Mouse (Mus musculus): ENCODE measurements at regions not wholly inside any gene's neighbourhood (a gene's known extent, or its start where the extent isn't known, plus 50 kb on each side); places are given as distances from the start of the nearest gene placed in this dataset.

DNA sequence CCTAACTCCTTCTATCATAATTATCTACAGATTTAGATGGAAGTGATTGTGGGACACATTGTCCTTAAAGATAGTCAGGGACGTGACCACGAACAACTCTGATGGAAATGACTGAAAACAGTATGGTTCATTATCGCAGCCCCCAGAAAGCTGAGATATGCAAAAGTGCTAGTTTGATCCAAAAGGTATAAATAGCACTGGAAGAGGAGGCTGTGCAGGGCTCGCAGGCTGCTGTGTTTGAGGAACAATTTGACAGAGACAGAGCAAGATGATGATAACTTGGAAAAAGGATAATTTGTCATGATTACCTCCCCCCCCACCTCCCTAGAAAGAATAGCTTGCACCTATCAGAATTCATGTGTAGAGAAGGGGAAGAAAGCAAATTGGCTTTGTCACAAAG lies 238.5 kb downstream of the Tmem38b start:
- H3K4me3 ChIP-seq, result no peak overlapping the region
- H3K27me3 ChIP-seq, result no peaks in the 10 kb centered on the region
- no peak overlapping the region for H3K9ac ChIP-seq
- H3K36me3 ChIP-seq, result no peaks in the 10 kb centered on the region
- ATAC-seq (ENCODE audit: insufficient number of reproducible peaks, insufficient read depth, low FRiP score, low TSS enrichment), result no peak
- H3K27ac ChIP-seq, result no peak overlapping the region
- no peaks in the 10 kb centered on the region for H3K4me1 ChIP-seq
- no peak overlapping the region for H3K4me2 ChIP-seq (replicated peaks)
- 0 out of 2 replicates have a peak, but pooled peaks cover 4% of the 10 kb centered on the region for H3K9me3 ChIP-seq
- 83% methylated on average over 4 of the region's 4 CpGs for WGBS

DNA sequence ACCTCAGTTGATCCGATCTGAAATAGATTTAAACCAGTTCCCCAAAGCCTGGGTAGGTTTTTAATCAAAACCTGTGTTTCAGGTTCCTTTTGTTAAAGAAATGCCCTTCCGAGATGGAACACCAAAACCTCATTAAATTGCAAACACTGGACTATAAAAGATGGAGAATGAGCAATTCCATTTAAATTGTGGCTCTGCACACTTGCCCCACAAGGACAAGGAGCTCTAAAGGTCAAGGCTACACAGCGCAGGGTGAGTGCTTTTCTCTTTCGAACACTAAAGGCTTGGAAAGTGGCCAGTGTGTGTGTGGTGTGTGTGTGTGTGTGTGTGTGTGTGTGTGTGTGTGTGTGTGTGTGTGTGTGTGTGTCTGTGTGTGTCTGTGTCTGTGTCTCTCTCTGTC lies 246.1 kb downstream of the Tmem38b start:
- H3K9me3 ChIP-seq, result peaks cover 17% of the 10 kb centered on the region
- H3K4me3 ChIP-seq, result no peak overlapping the region
- no peaks in the 10 kb centered on the region for H3K4me1 ChIP-seq
- 73% methylated on average over 4 of the region's 4 CpGs for WGBS
- no peak overlapping the region for H3K9ac ChIP-seq
- no peaks in the 10 kb centered on the region for H3K27me3 ChIP-seq
- H3K4me2 ChIP-seq (replicated peaks), result no peak overlapping the region
- H3K27ac ChIP-seq, result no peak overlapping the region
- H3K36me3 ChIP-seq, result no peaks in the 10 kb centered on the region
- ATAC-seq (ENCODE audit: insufficient number of reproducible peaks, insufficient read depth, low FRiP score, low TSS enrichment), result no peak

DNA sequence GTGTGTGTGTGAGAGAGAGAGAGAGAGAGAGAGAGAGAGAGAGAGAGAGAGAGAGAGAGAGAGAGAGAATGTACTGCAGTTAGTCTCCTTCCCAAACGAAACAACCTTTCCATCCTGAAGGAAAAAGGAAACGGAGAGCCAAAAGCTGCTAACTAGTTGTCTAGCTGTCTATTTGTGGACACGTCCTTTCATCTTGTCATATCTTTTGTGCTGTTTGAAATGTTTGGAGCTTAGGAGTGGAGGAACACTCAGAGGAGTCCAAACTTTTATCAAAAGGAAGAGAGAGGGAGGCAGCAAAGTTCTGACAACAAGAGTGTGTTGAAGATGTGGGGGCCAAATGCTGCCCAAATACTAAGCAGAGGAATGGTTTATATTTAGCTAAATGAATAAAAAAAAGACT lies 246.6 kb downstream of the Tmem38b start:
- Histone ChIP-seq H3K9me3 (peaks cover 17% of the 10 kb centered on the region), H3K9ac (no peak overlapping the region), H3K4me1 (no peaks in the 10 kb centered on the region), H3K4me2 (replicated peaks) (no peak overlapping the region), H3K27me3 (no peaks in the 10 kb centered on the region), H3K4me3 (no peak overlapping the region), H3K36me3 (no peaks in the 10 kb centered on the region), H3K27ac (no peak overlapping the region)
- no peak for ATAC-seq (ENCODE audit: insufficient number of reproducible peaks, insufficient read depth, low FRiP score, low TSS enrichment)
- WGBS, result 46% methylated on average over 3 of the region's 3 CpGs

DNA sequence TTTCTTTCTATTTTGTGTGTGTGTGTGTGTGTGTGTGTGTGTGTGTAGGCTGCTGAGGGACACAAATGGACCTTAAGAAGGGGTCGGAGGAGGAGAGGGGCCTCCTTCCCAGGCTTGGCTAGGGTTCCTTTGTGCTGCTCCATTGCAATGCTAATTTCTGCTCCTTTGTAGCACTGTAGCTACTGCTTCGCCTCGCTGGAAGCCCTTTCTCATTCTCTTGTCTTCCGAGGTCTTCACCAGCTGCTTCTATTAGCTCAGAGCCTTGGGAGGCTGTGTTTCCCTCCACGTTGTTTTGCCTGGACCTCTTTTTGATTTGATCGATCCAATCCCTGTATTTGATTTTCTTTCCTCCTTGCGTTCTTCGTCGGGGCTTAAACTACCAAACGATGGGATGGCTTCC lies 247.1 kb downstream of the Tmem38b start:
- Histone ChIP-seq H3K27ac (no peak overlapping the region), H3K9me3 (peaks cover 17% of the 10 kb centered on the region), H3K4me2 (replicated peaks) (no peak overlapping the region), H3K27me3 (no peaks in the 10 kb centered on the region), H3K4me3 (no peak overlapping the region), H3K4me1 (no peaks in the 10 kb centered on the region), H3K36me3 (no peaks in the 10 kb centered on the region), H3K9ac (no peak overlapping the region)
- no peak for ATAC-seq (ENCODE audit: insufficient number of reproducible peaks, insufficient read depth, low FRiP score, low TSS enrichment)
- WGBS, result 23% methylated on average over 10 of the region's 10 CpGs

DNA sequence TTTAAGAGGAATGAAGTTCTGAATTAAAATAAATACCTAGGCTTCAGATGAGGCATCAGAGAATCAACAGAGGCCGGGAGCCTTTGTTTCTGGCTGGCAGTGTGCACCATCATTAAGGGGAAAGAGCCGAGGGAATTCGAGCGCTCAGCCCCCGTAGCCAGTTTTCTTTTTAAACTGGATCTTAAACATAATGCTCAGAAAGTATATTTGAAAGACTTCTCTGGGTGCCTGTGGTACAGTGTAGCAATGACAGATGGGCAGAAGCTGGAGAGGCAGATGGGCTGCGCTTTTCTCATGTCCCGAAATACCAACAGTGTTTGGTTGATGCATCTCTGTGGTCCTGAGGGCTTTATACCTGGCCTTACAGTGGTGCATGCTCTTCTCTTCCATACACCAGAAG lies 247.6 kb downstream of the Tmem38b start:
- no peak overlapping the region for H3K27ac ChIP-seq
- H3K4me3 ChIP-seq, result no peak overlapping the region
- no peak for ATAC-seq (ENCODE audit: insufficient number of reproducible peaks, insufficient read depth, low FRiP score, low TSS enrichment)
- no peaks in the 10 kb centered on the region for H3K36me3 ChIP-seq
- no peak overlapping the region for H3K9ac ChIP-seq
- 57% methylated on average over 7 of the region's 7 CpGs for WGBS
- no peak overlapping the region for H3K4me2 ChIP-seq (replicated peaks)
- no peaks in the 10 kb centered on the region for H3K4me1 ChIP-seq
- no peaks in the 10 kb centered on the region for H3K27me3 ChIP-seq
- H3K9me3 ChIP-seq, result peaks cover 17% of the 10 kb centered on the region

GRCm38 (mm10) chr4:54074226-54074625 lies 248.4 kb downstream of the Tmem38b start:
- Histone ChIP-seq H3K27me3 (no peaks in the 10 kb centered on the region), H3K27ac (no peak overlapping the region), H3K4me3 (no peak overlapping the region), H3K4me2 (replicated peaks) (no peak overlapping the region), H3K4me1 (no peaks in the 10 kb centered on the region), H3K9me3 (peaks cover 14% of the 10 kb centered on the region), H3K9ac (no peak overlapping the region), H3K36me3 (no peaks in the 10 kb centered on the region)
- 56% methylated on average over 5 of the region's 5 CpGs for WGBS
- no peak for ATAC-seq (ENCODE audit: insufficient number of reproducible peaks, insufficient read depth, low FRiP score, low TSS enrichment)

DNA sequence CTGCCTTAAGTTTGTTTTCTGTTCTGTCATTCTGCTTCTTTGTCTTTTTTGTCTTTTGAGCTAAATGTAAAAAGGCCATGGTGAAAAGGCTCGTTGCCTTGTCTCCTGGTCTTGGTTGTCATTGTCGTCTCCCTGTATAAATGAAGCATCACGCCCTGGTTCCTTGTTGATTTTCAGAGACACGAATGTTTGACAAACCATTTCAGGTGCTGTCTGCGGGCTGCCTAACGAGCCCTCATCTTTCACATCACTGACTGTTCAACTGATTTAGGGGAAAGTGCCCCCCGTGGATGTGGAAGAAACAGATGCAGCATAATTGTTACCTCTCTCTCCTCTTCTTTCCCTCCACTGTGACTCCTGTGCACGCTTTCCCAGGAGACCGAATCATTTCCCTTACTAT lies 254.7 kb downstream of the Tmem38b start:
- no peak overlapping the region for H3K4me2 ChIP-seq (replicated peaks)
- no peaks in the 10 kb centered on the region for H3K4me1 ChIP-seq
- H3K9me3 ChIP-seq, result no peaks in the 10 kb centered on the region
- no peak for ATAC-seq (ENCODE audit: insufficient number of reproducible peaks, insufficient read depth, low FRiP score, low TSS enrichment)
- H3K27ac ChIP-seq, result no peak overlapping the region
- WGBS, result 74% methylated on average over 9 of the region's 9 CpGs
- no peaks in the 10 kb centered on the region for H3K36me3 ChIP-seq
- no peak overlapping the region for H3K4me3 ChIP-seq
- no peak overlapping the region for H3K9ac ChIP-seq
- no peaks in the 10 kb centered on the region for H3K27me3 ChIP-seq

DNA sequence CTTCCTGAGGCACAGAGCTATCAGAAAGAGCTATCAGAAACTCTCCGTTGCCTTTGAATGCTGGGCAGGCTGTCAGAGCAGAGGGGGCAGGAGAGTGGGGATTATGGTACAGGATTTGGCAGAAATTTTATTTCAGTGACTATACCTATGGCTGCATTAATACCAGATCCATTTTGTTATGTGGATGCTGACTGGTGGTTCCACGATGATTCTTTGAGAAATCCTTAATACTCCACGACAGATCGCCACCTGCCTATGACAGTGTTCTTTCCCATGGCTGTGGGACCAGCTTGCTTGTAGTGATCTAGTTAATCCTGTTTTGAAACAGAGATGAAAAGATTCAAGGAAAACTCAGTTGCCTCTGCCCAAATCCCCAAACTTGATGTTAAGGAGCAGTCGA lies 255.6 kb downstream of the Tmem38b start:
- H3K9me3 ChIP-seq, result no peaks in the 10 kb centered on the region
- ATAC-seq (ENCODE audit: insufficient number of reproducible peaks, insufficient read depth, low FRiP score, low TSS enrichment), result no peak
- H3K27me3 ChIP-seq, result no peaks in the 10 kb centered on the region
- H3K36me3 ChIP-seq, result no peaks in the 10 kb centered on the region
- WGBS, result 81% methylated on average over 5 of the region's 5 CpGs
- no peak overlapping the region for H3K9ac ChIP-seq
- H3K27ac ChIP-seq, result no peak overlapping the region
- no peak overlapping the region for H3K4me3 ChIP-seq
- H3K4me2 ChIP-seq (replicated peaks), result no peak overlapping the region
- no peaks in the 10 kb centered on the region for H3K4me1 ChIP-seq

DNA sequence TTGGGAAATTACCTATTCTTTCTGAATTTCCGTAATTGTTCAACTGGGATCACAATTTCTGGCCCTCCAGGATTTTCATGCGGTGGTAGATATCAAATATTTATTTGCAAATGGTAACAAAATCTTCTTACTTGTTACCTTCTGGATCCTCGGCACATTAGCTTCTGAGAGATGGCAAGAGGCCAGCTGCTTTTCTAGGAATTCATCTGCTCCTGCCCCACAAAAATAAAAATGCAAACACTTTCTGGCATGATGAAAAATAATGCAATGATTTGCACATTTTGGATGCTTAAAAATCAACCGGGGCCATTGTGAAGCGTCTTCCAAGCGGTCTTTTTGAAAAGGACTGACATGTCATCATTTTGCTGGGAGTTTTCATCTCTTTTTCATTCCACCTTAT lies 258.9 kb downstream of the Tmem38b start:
- no peak overlapping the region for H3K9ac ChIP-seq
- H3K4me1 ChIP-seq, result no peaks in the 10 kb centered on the region
- no peak overlapping the region for H3K4me2 ChIP-seq (replicated peaks)
- no peak overlapping the region for H3K4me3 ChIP-seq
- no peak overlapping the region for H3K27ac ChIP-seq
- 87% methylated on average over 6 of the region's 6 CpGs for WGBS
- no peaks in the 10 kb centered on the region for H3K27me3 ChIP-seq
- ATAC-seq (ENCODE audit: insufficient number of reproducible peaks, insufficient read depth, low FRiP score, low TSS enrichment), result no peak
- no peaks in the 10 kb centered on the region for H3K36me3 ChIP-seq
- H3K9me3 ChIP-seq, result no peaks in the 10 kb centered on the region

DNA sequence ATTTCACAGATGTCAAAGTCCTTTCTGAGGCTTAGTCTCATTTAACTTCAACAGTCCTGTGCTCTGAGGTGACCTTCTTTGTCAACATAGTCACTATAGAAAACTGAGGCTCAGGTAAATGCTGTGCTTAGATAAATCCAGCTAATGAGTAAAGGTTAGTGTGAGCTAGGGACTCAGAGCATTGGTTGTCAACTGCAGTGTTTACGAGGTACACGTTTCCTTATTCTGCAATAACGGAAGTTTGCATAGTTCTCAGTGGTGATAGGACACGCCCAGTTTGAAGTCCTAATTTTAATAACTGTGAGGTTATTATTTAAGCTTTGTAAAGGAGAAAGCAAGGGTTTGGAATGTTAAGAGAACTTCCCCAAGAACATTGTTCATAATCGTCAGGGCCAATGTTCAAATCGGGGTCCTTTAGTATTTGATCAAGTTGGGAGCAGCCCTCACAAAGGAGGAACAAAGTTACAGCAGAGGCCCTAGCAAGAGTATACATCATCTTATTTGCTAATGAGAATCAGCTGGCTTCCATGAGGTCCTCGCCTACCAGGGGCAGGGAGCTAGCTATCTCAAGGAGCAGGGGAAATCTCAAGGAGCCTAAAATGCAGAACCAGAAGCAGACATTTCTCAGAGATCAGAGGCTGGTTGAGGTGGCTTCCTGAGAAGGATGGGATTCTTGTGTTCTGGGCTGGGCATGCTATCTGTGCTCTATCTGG lies 268.6 kb downstream of the Tmem38b start:
- no peak for ATAC-seq (ENCODE audit: insufficient number of reproducible peaks, insufficient read depth, low FRiP score, low TSS enrichment)

GRCm38 (mm10) chr4:54095200-54095930 lies 269.5 kb downstream of the Tmem38b start:
- WGBS, result 18% methylated on average over 4 of the region's 4 CpGs
- Histone ChIP-seq H3K4me1 (0 out of 2 replicates have a peak, but pooled peaks cover 6% of the 10 kb centered on the region), H3K9me3 (no peaks in the 10 kb centered on the region), H3K4me2 (replicated peaks) (no peak overlapping the region), H3K36me3 (no peaks in the 10 kb centered on the region), H3K27me3 (no peaks in the 10 kb centered on the region), H3K4me3 (no peak overlapping the region), H3K9ac (no peak overlapping the region), H3K27ac (peak overlapping the region; percentile 88)
- no peak for ATAC-seq (ENCODE audit: insufficient number of reproducible peaks, insufficient read depth, low FRiP score, low TSS enrichment)

More for the DNA sequence above, 268.6 kb downstream of the Tmem38b start:
- Histone ChIP-seq H3K9ac (no peak overlapping the region), H3K27ac (peak overlapping the region; percentile 88), H3K9me3 (no peaks in the 10 kb centered on the region), H3K27me3 (no peaks in the 10 kb centered on the region), H3K4me3 (no peak overlapping the region), H3K4me1 (0 out of 2 replicates have a peak, but pooled peaks cover 6% of the 10 kb centered on the region), H3K4me2 (replicated peaks) (no peak overlapping the region), H3K36me3 (no peaks in the 10 kb centered on the region)
- 72% methylated on average over 7 of the region's 7 CpGs for WGBS

DNA sequence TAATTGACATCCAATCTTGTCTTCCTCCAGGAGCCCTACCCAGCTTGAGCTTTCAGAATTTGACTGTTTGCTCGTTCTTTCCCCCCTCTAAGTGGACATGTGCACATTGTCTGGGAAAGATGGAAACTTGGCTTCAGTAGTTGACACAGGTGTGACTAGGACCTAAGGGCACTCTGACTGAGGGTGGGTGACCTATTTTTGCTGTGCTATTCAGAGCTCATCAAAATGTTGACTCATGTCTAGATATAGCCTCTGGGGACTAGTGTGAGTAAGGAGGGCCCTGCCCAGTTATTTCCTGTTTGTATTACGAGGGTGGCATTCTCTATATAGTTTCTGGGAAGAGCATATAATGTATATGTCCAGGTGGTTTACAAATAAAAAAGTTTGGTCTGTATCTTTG lies 271.7 kb downstream of the Tmem38b start:
- no peaks in the 10 kb centered on the region for H3K27me3 ChIP-seq
- no peak overlapping the region for H3K9ac ChIP-seq
- H3K4me1 ChIP-seq, result 0 out of 2 replicates have a peak, but pooled peaks cover 6% of the 10 kb centered on the region
- H3K9me3 ChIP-seq, result no peaks in the 10 kb centered on the region
- no peak overlapping the region for H3K4me3 ChIP-seq
- 70% methylated on average over 2 of the region's 2 CpGs for WGBS
- no peaks in the 10 kb centered on the region for H3K36me3 ChIP-seq
- H3K4me2 ChIP-seq (replicated peaks), result no peak overlapping the region
- H3K27ac ChIP-seq, result no peak overlapping the region
- no peak for ATAC-seq (ENCODE audit: insufficient number of reproducible peaks, insufficient read depth, low FRiP score, low TSS enrichment)
